Mouse (Mus musculus) ovary, adult 18-20 months (tissue): ENCODE data around the gene Kif11.

Experiments used
- DNase-seq: peaks from one replicate; pipeline ENCODE4 v3.0.0; 2022; ENCODE audit warnings: low spot score, mixed read lengths

Gene Kif11

DNA sequence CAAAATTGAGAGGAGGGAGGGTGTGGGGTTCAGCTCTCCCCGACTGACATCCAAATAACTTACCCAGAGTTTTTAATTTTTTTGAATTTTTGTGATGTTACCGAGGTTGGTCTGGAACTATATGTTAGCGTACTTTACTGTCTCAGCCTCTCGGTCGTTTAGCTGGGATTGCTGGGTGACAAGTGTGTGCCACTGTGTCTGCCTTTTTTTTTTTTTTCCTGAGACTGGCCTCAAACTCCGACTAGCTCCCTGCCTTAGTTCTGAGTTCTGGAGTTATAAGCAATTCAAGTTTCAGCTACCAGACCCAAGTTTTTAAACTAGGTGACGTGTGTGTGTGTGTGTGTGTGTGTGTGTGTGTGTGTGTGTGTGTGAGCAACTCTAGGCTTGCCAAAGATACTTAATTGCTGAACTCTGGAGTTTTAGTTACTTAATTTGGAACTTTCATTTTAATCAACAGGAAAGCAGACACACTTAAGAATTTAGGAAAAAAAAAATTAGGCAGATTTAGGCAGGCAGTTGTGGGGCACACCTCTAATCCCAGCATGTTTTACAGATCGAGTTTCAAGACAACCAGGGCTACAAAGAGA is 1.3 kb downstream of the Kif11 start:
- no peak for DNase-seq

DNA sequence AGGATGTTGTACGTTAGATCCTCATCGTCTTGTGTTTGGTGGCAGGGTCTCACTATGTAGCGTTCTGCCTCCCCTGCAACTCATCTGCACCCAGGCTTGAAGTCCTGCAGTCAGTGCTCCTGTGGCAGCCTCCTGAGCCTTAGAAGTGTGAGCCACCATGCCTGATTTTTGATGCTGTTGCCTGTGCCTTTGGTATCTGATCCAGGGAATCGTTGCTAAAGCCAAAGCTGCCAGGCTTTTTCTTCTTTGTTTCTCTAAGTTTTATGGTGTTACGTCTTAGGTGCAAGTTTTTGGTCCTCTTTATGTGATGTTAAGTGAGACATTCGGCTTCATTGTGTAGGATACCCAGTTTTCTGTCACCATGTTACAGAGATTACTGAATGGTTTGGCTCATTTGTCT is 2.6 kb downstream of the Kif11 start:
- no peak for DNase-seq

DNA sequence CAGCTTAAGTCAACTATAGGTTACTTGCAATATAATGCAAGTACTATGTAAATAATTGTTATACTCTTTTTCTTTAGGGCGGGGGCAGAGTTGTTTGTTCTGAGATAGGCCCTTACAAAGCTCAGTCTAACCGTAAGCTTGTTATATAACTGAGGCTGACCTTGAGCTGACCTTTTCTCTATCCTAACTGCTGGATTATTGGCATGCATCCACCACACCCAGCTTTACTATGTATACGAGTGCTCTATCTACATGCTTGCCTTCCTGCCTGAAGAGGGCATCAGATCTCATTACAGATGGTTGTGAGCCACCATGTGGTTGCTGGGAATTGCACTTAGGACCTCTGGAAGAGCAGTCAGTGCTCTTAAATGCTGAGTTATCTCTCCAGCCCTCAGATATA is 9.9 kb downstream of the Kif11 start:
- DNase-seq: no peak

DNA sequence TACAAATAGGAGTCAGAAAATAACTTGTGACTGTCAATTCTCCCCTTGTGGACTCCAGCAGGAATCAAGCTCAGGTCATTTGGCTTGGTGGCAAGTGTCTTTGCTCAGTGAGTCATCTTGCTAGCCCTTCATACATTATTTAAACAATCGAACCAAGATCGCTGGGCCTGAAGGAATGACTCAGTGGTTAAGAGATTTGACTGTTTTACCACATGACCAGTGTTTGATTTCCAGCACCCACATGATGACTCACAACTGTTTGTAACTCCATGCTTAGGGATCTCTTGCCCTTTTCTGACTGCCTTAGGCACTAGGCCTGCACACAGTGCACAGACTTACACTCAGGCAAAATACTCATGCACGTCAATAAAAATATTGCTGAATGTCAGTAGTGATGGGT is 15.7 kb downstream of the Kif11 start:
- no peak for DNase-seq

DNA sequence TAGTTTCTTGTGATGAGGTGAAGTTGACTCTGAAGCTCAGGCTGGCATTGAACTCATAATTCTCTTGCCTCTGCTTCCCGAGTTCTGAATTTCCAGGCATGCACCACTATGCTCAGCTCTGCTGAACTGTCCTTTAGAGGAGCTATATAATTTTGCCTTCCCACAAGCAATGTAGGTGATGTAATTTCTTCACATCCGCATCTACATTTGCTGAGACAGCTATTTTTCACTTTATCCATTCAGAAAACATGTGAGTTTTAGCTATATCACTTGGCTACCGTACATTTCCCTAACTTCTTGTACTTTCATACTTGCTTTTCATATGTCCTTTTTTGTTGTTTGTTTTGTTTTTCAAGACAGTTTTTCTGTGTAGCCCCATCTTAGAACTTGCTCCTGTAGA is 20.1 kb downstream of the Kif11 start:
- no peak for DNase-seq

DNA sequence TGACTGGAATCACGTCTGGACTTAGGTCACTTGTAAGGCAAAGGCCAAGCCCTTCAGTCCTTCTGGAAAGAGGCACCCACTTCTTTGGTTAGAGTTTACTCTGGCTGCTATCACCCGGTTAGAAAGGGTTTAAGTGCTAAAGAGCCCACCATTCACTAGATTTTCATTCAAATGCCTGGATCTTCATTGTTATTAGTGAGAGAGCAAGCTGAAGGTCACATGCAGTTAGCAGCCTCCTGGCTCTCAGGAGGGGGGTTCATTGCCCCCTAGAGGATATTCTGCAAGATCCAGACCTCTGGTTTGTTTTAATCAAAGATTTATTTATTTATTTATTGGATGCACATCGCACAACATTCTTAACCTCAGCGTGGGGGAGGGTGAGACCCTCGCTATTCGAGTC is 24.7 kb downstream of the Kif11 start:
- no peak for DNase-seq

DNA sequence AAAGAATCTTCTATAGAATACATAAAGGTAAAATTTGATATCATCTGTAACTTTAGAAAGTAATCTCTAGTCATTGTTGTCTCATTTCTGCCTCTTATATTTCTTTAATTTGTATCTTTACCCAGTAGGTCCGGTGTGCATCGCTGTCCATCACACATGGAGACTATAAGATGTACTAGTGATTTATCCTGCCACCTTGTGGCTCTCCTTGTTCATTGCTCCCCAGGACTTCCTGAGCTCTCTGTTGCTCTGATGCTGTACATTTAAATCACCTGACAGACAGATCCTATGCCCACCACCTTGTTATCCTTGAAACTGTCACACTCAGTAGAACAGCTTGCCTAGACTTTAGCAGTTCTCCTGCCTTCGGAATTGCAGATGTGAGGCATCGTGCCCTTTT is 42.1 kb downstream of the Kif11 start:
- DNase-seq: no peak

DNA sequence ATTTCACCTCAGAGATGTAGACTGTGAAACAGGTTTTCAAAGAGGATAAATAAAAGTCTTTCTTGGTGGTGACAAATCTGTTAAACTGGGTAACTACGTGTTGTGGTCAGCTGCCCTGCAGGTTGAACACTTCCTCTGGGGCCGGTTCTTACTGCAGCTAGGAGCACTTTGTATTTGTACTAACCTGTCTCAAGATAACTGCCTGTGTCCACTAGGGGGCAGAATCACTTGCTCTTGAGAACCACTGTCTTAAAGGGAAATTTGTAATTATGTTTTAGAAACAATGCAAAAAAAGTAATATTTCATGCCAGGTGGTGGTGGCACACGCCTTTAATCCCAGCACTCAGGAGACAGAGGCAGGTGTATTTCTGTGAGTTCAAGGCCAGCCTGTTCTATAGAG is 43.4 kb downstream of the Kif11 start:
- no peak for DNase-seq

DNA sequence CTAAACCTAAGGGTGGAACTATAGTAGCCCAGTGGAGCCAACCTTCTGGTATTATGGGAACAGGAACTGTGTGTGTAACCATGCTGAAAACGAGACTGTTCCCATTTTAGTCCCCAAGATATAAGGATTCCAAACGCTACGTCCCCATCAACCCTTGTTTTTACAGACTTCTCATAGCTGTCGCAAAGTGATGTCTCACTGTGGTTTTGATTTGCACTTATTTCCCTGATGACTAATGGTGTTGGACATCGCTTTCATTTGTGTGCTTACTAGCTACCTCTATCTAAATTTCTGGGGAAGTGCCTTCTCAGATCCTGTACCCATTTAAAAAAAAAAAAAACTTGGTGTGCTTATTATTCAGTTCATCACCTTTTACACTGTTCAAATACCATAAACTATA is 52.4 kb downstream of the Kif11 start:
- no peak for DNase-seq

DNA sequence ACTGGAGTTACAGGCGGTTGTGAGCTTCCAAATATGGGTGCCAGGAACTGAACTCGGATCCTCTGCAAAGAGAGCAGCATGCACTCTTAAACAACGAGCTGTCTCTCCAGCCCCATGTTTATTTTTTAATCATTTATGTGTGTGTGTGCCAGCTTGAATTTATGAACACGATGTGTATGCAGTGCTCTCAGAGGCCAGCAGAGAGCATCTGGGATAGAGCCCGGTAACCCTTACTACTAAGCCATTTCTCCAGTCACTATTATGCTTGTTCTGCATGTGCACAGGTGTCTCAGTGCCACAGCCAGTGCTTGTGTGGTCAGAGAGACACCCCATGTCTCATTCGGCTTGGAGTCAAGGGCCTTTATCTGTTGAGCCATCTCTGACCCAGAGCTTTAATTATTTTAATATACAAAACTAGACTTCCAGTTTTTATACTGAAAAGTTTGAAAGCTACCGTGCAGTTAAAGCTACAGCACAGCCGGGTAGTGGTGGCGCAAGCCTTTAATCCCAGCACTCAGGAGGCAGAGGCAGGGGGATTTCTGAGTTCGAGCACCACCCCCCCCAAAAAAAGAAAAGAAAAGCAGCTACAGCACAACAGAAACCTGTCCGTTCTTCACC is 55.0 kb downstream of the Kif11 start:
- DNase-seq: no peak

DNA sequence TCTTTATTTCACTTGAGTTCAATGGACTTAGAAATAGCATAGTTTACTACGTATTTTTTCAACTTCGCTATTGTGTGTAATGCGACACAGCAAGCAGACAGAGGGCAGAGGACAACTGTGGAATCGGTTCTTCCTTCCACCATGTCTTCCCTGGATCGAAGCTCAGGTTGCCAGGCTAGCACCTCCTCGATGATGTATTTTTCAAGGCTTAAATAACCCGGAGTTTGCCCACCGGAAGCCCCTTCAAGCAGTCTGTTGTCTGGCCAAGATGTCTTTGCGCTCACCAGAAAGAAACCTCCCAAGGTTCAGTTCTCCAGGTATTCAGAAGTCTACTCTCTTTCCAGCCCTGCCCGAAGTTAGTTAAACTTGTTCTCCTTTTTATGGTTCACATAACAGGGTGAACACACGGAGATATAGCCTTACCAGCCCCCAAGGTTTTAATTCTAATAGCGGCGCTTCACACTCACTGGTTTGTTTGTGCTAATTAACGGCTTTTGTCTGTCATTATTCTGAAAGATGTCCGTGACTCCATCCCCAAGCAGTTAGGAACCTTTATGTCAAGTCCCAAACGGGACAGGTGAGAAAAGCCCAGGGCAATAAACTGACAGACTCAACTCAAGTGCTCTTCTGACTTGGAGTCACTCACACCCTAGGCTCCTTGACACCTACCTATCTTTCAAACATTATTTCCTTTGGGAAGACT is 56.8 kb downstream of the Kif11 start:
- DNase-seq: no peak

DNA sequence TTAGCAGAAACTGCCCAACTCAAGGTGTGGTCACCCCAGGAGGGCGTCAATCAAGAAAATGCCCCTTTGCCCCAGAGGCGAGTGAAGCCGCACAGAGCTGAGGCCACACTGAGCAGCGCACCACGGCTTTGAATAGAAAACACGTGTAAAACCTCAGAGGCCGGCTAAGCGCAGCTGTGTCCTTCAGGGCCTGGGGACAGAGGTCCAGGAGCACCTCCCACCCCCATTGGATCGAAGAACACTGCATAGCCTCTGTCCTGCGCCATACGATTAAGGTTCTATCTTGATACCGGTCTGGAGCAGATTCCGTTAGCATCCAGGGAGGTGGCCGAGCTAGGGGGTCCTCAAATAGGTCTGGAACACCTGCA is 57.7 kb downstream of the Kif11 start:
- no peak for DNase-seq

DNA sequence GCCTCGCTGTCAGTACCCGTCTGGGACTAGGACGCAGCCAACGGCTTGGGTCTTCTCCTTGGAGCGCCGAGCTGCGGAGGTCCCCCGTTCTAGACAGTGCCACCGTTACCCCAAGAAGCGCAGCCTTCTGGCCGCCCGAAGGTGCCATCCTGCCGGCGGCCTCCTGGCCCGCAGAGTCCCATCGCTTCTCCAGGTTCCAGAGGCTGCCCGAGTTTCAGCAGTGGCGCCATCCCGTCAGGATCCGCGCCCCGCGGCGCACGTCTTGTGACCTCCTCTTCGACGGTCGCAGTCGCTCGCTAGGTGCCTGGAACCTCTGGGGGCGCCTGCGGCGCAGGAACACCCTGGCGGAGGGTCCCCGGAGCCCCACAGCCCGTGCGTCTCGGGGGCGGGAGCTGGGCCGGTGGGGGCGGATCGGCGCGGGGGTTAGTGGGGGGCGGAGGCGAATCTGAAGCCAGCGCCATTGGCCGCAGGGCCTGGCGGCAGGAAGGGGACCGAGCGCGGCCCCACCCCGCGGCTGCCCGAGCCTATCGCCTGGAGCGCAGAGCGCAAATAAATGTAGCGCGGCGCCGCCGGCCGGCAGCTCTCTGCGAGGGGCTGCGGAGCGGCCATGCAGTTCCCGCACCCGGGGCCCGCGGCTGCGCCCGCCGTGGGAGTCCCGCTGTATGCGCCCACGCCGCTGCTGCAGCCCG is 58.2 kb downstream of the Kif11 start, which contains the start of gene Hhex:
Gene Hhex, plus strand, starts transcription at position 548 of the 689 bp plus-strand sequence.
- DNase-seq: peak; percentile 50

DNA sequence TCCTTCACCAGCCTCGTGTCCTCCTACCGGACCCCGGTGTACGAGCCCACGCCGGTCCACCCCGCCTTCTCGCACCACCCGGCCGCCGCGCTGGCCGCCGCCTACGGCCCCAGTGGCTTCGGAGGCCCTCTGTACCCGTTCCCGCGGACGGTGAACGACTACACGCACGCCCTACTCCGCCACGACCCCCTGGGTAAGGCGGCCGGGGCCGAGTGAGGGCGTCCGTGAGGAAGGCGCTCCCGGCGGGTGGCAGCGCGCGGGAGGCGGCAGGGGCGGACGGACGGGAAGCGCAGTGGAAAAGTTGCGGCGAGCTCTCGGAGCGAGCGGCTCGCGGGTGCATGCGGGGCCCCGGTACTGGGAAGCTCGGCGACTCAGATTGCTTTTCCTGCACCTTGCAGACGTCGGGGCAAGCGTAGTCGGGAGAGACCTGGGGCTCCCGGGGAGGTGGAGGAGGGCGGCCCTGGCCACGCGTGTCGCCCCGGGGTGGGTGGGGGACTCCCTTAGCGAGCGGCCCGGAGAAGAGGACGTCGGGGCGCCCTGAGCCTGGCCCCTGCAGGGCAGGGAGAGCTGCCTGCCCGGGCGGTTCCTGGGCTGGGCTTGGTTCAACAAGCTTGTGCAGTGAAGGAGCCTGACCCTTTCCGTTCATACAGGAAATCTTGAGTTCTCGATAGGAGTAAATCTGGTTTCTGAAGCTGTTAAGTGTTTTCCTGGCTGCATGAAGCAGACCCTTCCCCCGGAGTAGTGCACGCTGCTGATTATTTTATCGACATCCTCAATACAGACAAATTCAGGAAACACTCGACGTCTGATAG is 59.0 kb downstream of the Kif11 start:
- no peak for DNase-seq

DNA sequence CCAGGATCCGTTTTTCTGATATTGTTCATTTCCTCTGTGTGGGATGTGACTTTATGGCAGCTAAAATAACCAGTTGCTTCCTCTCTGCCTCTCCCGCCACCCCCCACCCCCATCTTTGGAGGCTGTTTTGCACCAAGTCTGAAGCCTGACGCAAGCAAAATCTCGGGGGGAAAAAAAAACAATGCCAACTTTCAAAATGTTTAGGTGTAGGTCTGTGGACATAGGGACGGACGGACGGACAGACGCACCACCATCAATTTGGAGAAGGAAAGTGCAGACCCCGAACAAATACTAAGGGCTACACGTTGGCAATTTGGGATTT is 59.6 kb downstream of the Kif11 start:
- no peak for DNase-seq

DNA sequence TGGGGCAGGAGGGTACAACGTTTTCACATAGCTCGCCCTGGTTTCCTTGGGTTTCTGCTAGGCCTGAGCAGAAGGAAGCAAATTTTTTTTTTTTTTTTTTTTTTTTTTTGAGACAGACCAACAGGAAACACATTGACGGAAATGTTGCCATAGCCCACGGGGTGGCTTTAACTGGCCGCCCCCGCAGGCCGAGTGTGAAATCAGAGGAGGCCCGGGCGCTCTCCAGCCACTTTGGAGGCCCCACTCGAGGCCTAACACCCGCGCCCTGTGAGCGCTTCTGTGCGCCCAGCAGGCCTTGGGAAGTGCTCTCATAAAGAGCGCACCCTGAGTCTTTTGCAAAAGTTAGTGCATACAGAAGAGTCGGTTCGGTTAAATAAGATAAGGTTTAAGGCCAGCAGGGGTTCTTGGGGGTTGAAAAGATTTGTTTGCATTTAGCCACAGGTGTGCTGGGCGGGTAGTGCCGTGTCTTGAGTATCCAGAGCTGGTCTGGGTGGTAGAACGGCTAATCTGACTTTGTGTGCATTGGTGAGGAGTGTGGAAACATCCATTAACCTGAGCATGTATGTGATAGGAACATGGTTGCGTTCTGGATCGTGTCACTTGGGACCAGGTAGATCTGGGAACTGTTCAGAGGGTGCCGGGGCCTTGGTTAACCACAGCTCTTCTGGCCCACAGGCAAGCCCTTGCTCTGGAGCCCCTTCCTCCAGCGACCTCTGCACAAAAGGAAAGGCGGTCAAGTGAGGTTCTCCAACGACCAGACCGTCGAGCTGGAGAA is 60.5 kb downstream of the Kif11 start:
- no peak for DNase-seq

DNA sequence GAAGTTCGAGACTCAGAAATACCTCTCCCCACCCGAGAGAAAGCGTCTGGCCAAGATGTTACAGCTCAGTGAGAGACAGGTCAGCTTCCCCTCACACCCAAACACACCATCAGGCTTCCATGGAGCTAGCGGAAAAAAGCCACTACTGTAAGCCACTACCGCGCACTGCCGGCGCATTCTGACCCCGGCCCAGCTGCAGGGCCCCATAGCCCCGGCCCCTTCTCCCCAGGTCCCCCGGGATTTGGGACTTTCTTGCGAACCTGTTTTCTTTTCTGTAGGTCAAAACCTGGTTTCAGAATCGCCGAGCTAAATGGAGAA is 61.0 kb downstream of the Kif11 start:
- no peak for DNase-seq

DNA sequence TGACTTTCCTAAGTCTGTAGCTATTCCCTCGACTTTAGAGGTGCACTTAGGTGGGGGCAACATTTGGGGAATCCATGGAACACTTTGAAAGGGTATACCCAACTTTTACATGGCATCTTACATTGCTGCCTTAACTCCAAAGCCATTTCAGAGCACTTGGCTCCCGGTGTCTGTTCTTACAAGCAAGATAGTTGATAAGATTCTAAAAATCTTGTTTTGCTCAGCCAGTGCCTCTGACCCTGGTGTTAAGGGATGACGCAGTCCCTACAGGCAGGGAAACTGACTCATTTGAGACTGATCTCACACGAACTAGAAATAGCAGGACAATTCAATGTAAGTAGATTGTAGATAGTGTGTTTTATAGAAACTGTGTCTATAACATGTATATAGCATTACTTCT is 64.0 kb downstream of the Kif11 start:
- no peak for DNase-seq

DNA sequence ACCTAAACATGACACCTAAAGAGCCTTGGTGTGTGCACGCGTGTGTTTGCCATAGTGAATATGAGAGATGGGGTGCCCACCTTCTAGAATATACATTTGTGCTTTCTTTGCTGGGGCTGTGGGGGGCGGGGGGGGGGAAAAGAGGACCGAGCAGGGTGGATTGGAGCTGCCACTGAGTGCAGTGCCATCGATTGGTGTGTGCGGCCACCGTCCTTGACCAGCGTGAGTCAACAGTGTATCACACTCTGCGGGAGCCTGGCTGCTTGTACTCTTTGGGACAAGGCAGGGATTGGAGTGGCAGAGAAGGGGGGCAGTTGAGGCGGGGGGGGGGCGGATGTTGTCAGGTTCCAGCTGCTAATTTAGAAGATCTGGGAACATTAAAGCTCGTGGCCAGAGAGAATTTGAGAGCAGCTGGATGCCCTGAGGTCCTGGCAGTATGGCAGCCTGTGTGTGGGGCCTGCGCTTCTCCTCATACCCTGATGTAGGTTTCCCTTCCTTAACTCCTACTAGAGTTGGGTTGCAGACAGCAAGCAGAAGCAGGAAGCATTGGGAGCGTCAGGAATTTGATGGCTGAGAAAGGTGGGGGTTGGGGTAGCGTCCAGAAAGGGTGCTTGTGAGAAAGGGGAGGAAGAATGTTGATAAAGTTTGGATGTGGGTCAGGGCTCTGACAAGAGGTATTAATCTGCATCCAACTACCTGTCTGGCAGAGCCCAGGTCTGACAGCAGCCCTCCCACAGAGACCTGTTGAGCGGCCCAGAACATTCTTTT is 64.7 kb downstream of the Kif11 start:
- DNase-seq: no peak

DNA sequence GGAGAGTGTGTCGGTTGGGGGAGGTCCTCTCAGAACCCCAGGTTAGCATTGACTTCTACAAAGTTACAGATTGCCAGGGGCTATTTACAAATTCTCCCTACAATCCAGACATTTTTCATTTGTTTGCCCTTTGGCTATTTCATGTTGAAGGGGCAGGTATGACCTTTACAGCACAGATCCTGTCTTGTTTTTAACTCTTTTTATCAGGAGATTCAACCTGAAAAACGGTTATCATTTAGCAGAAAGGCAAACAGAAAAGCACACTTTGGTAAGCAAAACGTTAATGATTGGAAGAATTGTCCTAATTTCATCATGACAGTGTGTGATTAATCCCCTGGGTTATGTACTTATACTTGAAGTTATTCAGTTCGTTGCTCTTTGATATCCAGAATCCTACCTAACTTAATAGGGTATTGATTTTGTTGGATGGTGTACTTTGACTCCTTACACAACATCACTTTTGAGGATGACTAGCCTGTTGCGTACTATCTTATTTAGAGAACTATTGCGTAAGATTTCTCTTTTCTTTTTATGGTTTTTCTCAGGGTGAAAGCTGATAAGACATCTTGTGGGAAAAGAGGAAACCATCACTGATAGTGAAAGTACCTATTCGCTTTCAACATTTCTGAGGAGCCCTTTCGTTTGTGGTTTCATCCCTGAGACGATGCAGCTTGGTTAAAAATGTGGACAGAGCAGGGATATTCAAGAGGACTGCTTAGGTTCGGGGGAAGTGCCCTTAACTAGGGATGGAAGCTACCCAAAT is 66.5 kb downstream of the Kif11 start:
- DNase-seq: no peak
